Comparison of ENCODE assay signal across 19 mouse cellular contexts in genomic region chr4:124526822-124527221, GRCm38 (mm10).
DNase-seq lines count a peak whose midpoint lies in the region; ATAC-seq and TF ChIP-seq lines count a peak whose summit lies in the region.
"Had no signal": no experiment of that assay in that cellular context is flagged by ENCODE, and none has a peak within 500 bp of the region (broad histone marks: within the 10 kb centered on the region; RNA-seq: fewer than 3 reads in every experiment).

No protein-coding gene starts in this region.

- WGBS in lung, embryonic 14.5 days, result 34% methylated on average over 10 of the region's 10 CpGs
- WGBS in lung, postnatal 0 days, result 45% methylated on average over 10 of the region's 10 CpGs
- 12% methylated on average over 10 of the region's 10 CpGs for WGBS in kidney, postnatal 0 days
- WGBS in midbrain, embryonic 16.5 days, result 15% methylated on average over 10 of the region's 10 CpGs

- H3K4me2 ChIP-seq in lung, embryonic 14.5 days, result no peak overlapping the region
- H3K4me2 ChIP-seq in lung, postnatal 0 days (replicated peaks; ENCODE audit: low read depth, low read length), result no peak overlapping the region
- H3K4me2 ChIP-seq in kidney, postnatal 0 days (ENCODE audit: low read length), result 0 out of 2 replicates have a peak overlapping the region, but pooled peaks have one; percentile 3
- H3K4me2 ChIP-seq in midbrain, embryonic 16.5 days (ENCODE audit: low read length), result no peak overlapping the region
- H3K4me2 ChIP-seq: embryonic facial prominence, embryonic 15.5 days; forebrain, embryonic 15.5 days; liver, embryonic 11.5 days; neural tube, embryonic 12.5 days had no signal

- H3K9ac ChIP-seq in lung, embryonic 14.5 days, result no peak overlapping the region
- no peak overlapping the region for H3K9ac ChIP-seq in lung, postnatal 0 days (replicated peaks; ENCODE audit: low read depth)
- no peak overlapping the region for H3K9ac ChIP-seq in kidney, postnatal 0 days (ENCODE audit: low read depth, low read length)
- H3K9ac ChIP-seq in midbrain, embryonic 16.5 days (ENCODE audit: low read depth, low read length), result no peak overlapping the region
- H3K9ac ChIP-seq: embryonic facial prominence, embryonic 15.5 days; forebrain, embryonic 15.5 days; neural tube, embryonic 12.5 days had no signal

- no peak overlapping the region for H3K27ac ChIP-seq in lung, embryonic 14.5 days (ENCODE audit: low read depth)
- H3K27ac ChIP-seq in lung, postnatal 0 days (ENCODE audit: low read length), result no peak overlapping the region
- H3K27ac ChIP-seq in kidney, postnatal 0 days, result no peak overlapping the region
- H3K27ac ChIP-seq in midbrain, embryonic 16.5 days (ENCODE audit: low read length), result no peak overlapping the region
- H3K27ac ChIP-seq: embryonic facial prominence, embryonic 15.5 days; forebrain, embryonic 15.5 days; heart, embryonic 10.5 days; left cerebral cortex, adult 2 months; neural tube, embryonic 12.5 days had no signal

- no peaks in the 10 kb centered on the region for H3K36me3 ChIP-seq in lung, embryonic 14.5 days (ENCODE audit: insufficient read depth)
- H3K36me3 ChIP-seq in lung, postnatal 0 days (ENCODE audit: insufficient read depth, low read length), result no peaks in the 10 kb centered on the region
- H3K36me3 ChIP-seq in kidney, postnatal 0 days (ENCODE audit: insufficient read depth, low read length), result no peaks in the 10 kb centered on the region
- no peaks in the 10 kb centered on the region for H3K36me3 ChIP-seq in midbrain, embryonic 16.5 days (ENCODE audit: control insufficient read depth, insufficient read depth, low read length)
- H3K36me3 ChIP-seq: embryonic facial prominence, embryonic 15.5 days; forebrain, embryonic 15.5 days; G1E; heart, embryonic 10.5 days; neural tube, embryonic 12.5 days had no signal

- DNase-seq in lung, embryonic 14.5 days, result peak; percentile 19
- DNase-seq in lung, postnatal 0 days (ENCODE audit: low spot score), result no peak
- peak; percentile 24 for DNase-seq in embryo, embryonic 9.5 days (ENCODE audit: extremely low spot score)
- peak; percentile 63 for DNase-seq in kidney, postnatal 0 days (ENCODE audit: low spot score)
- DNase-seq in right cerebral cortex, postnatal 14 days, result no peak
- no peak for DNase-seq in urinary bladder, postnatal 14 days (ENCODE audit: low spot score)
- no peak for DNase-seq in ovary, adult 18-20 months (ENCODE audit: low spot score)
- DNase-seq: cerebellum, postnatal 14 days; gastrocnemius, postnatal 25 days; right cerebral cortex, adult 18-20 months had no signal

- no peaks in the 10 kb centered on the region for H3K9me3 ChIP-seq in lung, embryonic 14.5 days (ENCODE audit: low read depth, low read length)
- no peaks in the 10 kb centered on the region for H3K9me3 ChIP-seq in lung, postnatal 0 days (ENCODE audit: low read length)
- H3K9me3 ChIP-seq in kidney, postnatal 0 days (replicated peaks; ENCODE audit: low read length), result no peaks in the 10 kb centered on the region
- H3K9me3 ChIP-seq in midbrain, embryonic 16.5 days (replicated peaks; ENCODE audit: control insufficient read depth, low read length, poor library complexity, severe bottlenecking), result no peaks in the 10 kb centered on the region
- H3K9me3 ChIP-seq: embryonic facial prominence, embryonic 15.5 days; forebrain, embryonic 15.5 days; G1E; heart, embryonic 10.5 days; neural tube, embryonic 12.5 days had no signal

- no peak overlapping the region for H3K4me3 ChIP-seq in lung, embryonic 14.5 days (ENCODE audit: low read depth, low read length)
- no peak overlapping the region for H3K4me3 ChIP-seq in lung, postnatal 0 days (ENCODE audit: low read depth, low read length)
- no peak overlapping the region for H3K4me3 ChIP-seq in kidney, postnatal 0 days (replicated peaks; ENCODE audit: low read depth, low read length)
- H3K4me3 ChIP-seq in midbrain, embryonic 16.5 days (ENCODE audit: low read depth, low read length), result no peak overlapping the region
- H3K4me3 ChIP-seq: embryonic facial prominence, embryonic 15.5 days; forebrain, embryonic 15.5 days; heart, embryonic 10.5 days; left cerebral cortex, adult 2 months; neural tube, embryonic 12.5 days had no signal

- peak; percentile 13; the same call in 1 of the 2 replicates for ATAC-seq in lung, embryonic 14.5 days (ENCODE audit: insufficient read depth)
- ATAC-seq in lung, postnatal 0 days, result no peak
- ATAC-seq in kidney, postnatal 0 days (replicated peaks; ENCODE audit: low FRiP score, low read depth), result peak; percentile 72; the same call in 1 of the 2 replicates
- ATAC-seq in midbrain, embryonic 16.5 days, result 0 out of 2 replicates have a peak, but pooled peaks have one; percentile 5
- ATAC-seq: forebrain, embryonic 15.5 days; intestine, postnatal 0 days had no signal

- no peaks in the 10 kb centered on the region for H3K27me3 ChIP-seq in lung, embryonic 14.5 days (ENCODE audit: insufficient read depth, low read length)
- H3K27me3 ChIP-seq in lung, postnatal 0 days (replicated peaks; ENCODE audit: insufficient read depth, low read length), result no peaks in the 10 kb centered on the region
- H3K27me3 ChIP-seq in kidney, postnatal 0 days (ENCODE audit: insufficient read depth, low read length), result 0 out of 2 replicates have a peak, but pooled peaks cover 5% of the 10 kb centered on the region
- H3K27me3 ChIP-seq in midbrain, embryonic 16.5 days (ENCODE audit: control insufficient read depth, insufficient read depth, low read depth, low read length), result peaks cover 3% of the 10 kb centered on the region; the same call in 1 of the 2 replicates
- H3K27me3 ChIP-seq: forebrain, embryonic 15.5 days; neural tube, embryonic 12.5 days had no signal

- H3K4me1 ChIP-seq in lung, embryonic 14.5 days (ENCODE audit: insufficient read depth), result peaks cover 11% of the 10 kb centered on the region; the same call in 1 of the 2 replicates
- no peaks in the 10 kb centered on the region for H3K4me1 ChIP-seq in lung, postnatal 0 days (ENCODE audit: insufficient read depth, low read depth, low read length)
- 0 out of 2 replicates have a peak, but pooled peaks cover 4% of the 10 kb centered on the region for H3K4me1 ChIP-seq in kidney, postnatal 0 days (replicated peaks; ENCODE audit: insufficient read depth, low read length)
- H3K4me1 ChIP-seq in midbrain, embryonic 16.5 days (ENCODE audit: control insufficient read depth, insufficient read depth, low read length), result peaks cover 10% of the 10 kb centered on the region
- H3K4me1 ChIP-seq: embryonic facial prominence, embryonic 15.5 days; heart, embryonic 10.5 days had no signal

- no peak for TF ChIP-seq EP300 in lung, postnatal 0 days (IDR thresholded peaks at IDR 0.05)

- no peak for TF ChIP-seq CTCF in lung, embryonic 14.5 days (IDR thresholded peaks at IDR 0.05; ENCODE audit: low read depth)
- TF ChIP-seq CTCF in lung, postnatal 0 days (IDR thresholded peaks at IDR 0.05), result no peak
- no peak for TF ChIP-seq CTCF in kidney, postnatal 0 days (IDR thresholded peaks at IDR 0.05; ENCODE audit: low read depth)

Comparison
In these comparisons a context has a peak if more than half of its experiments do, and no peak if none do; other contexts are left out.
1. DNase-seq: peak in lung, embryonic 14.5 days (single experiment), embryo, embryonic 9.5 days (single experiment) and kidney, postnatal 0 days (single experiment); none in lung, postnatal 0 days (single experiment), right cerebral cortex, postnatal 14 days (single experiment), urinary bladder, postnatal 14 days (single experiment) and ovary, adult 18-20 months (single experiment).